Mouse (Mus musculus): ENCODE results near the gene Sufu. TPM values are rescaled to one million over a fixed set of nuclear protein-coding genes. Genes with fewer than 3 reads are reported as not detected.

The Sufu gene
- total RNA-seq, 2 experiments from 2014 or later = 7.6 to 9.1 TPM

GRCm38 (mm10) chr19:46420410-46420809 is 23.7 kb downstream of the Sufu start:
- DNase-seq = no peak
- intact Hi-C loops (cut with DNase I; ENCODE audit: low total_unique reads) = no loop called here

DNA sequence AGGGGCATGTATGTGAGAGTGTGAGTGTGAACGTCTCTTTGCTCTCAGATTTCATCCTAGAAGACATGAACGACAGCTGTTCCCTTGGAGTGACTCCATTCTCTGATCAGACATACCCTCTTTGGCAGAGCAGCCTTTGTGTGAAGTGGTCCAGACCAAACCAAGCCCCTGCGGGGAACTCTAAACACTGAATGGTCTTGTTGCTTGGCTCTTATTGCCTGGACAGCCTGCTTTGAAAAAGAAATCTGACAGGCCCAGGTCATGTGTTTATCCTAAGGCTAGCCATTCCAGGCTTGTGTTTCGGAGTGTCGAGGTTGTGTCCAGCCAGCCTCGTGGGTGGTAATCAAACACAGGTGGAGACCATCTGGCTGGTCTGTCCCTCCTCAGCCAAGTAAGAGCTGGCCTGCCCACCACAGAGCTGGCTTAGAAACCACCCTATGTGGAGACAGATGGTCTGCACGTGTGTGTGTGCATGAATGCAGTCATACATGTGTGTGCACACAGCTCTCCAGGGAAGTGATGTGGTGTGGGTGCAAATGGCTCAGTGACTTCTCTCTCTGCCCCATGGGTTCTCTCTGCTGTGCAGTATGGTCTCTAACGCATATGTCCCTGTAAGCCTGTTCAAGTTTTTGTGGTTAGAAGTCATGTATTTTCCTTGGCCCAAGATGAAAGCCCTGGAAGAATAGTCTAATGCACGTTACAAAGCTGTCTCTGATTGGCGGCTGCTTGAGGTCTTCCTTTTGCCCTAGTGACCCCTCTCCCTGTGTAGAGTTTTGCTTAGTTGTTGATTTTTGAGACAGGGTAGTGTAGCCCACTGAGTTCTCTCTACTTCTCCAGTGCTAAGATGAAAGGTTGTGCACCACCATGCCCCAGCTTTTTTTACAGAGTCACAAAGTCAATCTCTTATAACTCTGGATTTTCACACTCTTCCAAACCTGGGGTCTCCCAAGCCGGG is 26.0 kb downstream of the Sufu start:
- no peak for DNase-seq

DNA sequence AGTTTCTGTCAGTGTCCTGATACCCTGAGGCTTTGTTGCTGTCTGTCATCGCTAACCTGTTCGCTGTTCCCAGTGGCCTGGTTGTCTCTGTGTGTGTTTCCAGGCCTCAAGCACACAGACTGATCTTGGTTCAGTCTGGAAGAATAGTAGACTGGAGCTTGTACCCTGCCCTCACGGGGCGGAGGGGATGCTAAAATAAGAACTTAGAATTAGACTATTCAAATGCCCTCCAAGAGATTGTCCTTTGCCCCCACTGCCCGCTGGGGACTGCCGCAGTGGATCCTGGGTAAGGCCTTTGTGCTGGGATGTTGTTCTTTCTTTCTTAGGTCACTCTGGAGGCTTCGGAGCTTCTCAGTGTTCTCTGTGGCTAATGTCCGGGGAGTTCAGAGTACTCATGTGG is 28.6 kb downstream of the Sufu start:
- intact Hi-C loops (cut with DNase I; ENCODE audit: low total_unique reads) = no loop called here
- no peak for DNase-seq

More for the DNA sequence above, 26.0 kb downstream of the Sufu start:
- intact Hi-C loops (cut with DNase I; ENCODE audit: low total_unique reads) = no loop called here

GRCm38 (mm10) chr19:46426488-46426887 is 29.8 kb downstream of the Sufu start:
- no peak for DNase-seq
- intact Hi-C loops (cut with DNase I; ENCODE audit: low total_unique reads) = no loop called here

DNA sequence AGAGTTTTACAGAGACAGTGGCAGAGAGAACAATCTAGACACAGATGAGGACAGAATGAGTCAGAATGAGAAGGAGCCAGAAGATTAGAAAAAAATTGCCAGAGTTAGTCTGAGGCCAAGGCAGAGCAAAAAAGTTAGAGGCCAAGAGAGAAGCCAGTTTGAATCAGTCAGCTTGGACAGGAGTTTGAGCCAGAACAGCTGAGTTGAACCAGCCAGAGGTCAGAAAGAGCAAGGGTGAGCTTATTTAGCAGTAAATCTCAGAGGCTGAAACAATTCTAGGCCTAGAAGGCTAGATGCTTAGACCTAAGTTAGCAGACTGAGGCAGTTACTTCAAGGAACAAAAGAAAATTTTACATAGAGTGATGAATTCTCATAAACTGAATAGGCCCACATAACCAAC is 32.6 kb downstream of the Sufu start:
- intact Hi-C loops (cut with DNase I; ENCODE audit: low total_unique reads) = no loop called here
- DNase-seq = no peak

- intact Hi-C loops (cut with DNase I; ENCODE audit: low total_unique reads) = no loop called here
- DNase-seq = no peak
These were observed 37.0 kb downstream of the Sufu start for GRCm38 (mm10) chr19:46433712-46434111.

DNA sequence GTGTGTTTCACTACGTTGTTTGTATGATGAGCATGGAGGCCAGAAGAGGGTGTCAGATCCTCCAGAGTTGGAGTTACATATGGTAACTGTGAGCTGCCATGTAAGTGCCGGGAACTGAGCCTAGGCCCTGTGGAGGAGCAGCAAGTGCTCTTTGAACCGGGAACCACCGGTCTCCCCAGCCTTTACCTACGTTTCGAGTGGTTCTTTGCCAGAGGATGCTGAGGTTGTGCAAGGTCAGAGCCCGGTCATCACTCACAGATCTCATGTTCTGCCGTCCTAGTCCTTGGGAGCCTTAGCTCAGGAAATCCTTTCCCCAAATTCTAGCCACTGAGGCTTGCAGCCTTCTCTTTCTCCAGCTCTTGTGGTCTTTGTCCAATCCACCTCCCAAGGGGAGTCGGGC is 37.5 kb downstream of the Sufu start:
- DNase-seq = no peak
- intact Hi-C loops (cut with DNase I; ENCODE audit: low total_unique reads) = no loop called here

DNA sequence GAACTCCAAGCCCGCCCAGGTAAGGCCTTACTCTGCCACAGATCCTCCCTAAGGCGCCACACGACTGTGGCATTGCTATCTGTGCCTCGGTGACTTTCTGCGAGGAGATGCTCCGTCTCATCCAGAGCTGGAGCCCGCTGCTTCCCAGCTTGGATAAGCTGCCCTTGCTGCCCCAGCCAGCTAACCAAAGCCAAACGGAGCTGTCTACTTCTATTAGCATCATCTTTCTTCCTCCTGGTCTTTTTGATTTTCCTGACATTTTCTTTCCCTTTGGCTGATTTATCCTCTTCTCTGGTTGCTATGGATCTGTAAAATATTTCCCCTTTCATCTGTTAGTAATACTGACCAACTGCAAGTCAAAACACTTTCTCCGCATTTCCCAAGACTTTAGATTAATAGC is 37.9 kb downstream of the Sufu start:
- intact Hi-C loops (cut with DNase I; ENCODE audit: low total_unique reads) = no loop called here
- no peak for DNase-seq

GRCm38 (mm10) chr19:46435492-46435891 is 38.8 kb downstream of the Sufu start:
- intact Hi-C loops (cut with DNase I; ENCODE audit: low total_unique reads) = no loop called here
- DNase-seq = no peak

DNA sequence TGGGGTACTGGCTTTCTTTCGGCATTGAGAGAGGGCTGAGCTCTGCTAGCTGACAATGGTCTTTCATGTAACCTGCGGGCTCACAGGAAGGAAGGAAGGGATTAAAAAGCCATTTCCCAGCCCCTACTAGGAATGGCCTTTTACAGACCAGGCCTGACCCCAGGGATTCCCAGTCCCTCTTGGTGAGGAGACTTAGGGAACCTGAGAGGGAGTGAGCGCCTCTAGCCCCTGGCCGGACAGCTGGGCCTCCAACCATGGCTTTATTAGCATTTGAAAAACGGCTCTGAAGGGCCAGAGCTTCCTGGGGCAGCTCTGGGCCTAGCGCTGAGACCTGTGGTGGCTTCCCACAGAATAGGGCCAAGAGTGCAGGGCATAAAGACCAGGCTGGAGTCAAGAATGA is 46.8 kb downstream of the Sufu start:
- DNase-seq = no peak

DNA sequence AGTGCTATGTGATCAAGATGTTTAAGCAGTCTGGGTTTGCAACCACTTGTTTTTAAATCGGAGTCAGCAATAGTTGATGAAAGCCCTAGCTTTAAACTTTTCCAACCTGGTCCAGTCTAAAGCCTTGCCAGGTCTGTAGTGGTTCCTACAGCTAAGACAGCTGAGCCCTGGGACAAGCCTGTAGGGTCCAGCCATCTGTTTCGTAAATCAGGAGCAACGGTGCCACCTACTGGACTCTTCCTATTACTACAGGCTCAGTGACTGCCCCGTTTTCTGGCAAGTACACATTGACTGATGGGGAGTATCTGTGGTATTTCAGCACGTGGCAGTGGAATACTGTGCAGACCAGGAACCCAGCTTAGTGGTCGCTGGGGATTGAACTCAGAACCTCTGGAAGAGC is 47.5 kb downstream of the Sufu start:
- intact Hi-C loops (cut with DNase I; ENCODE audit: low total_unique reads) = loop anchor here (5.0 to 10.0 kb wide), 2 partner anchors 47 to 109 kb away; partner anchors contain the start of genes Actr1a, Cuedc2 and Sufu
- DNase-seq = peak; percentile 78

More for the DNA sequence above, 46.8 kb downstream of the Sufu start:
- intact Hi-C loops (cut with DNase I; ENCODE audit: low total_unique reads) = loop anchor here (5.0 to 10.0 kb wide), 2 partner anchors 46 to 109 kb away; partner anchors contain the start of genes Actr1a, Cuedc2 and Sufu

GRCm38 (mm10) chr19:46445641-46446040 is 48.9 kb downstream of the Sufu start:
- intact Hi-C loops (cut with DNase I; ENCODE audit: low total_unique reads) = loop anchor here (10.0 kb wide), 1 partner anchor 111 kb away; the partner anchor contains the start of gene Cuedc2
- DNase-seq = no peak

GRCm38 (mm10) chr19:46446436-46447020 is 49.8 kb downstream of the Sufu start:
- intact Hi-C loops (cut with DNase I; ENCODE audit: low total_unique reads) = loop anchor here (10.0 kb wide), 1 partner anchor 112 kb away; the partner anchor contains the start of gene Cuedc2

GRCm38 (mm10) chr19:46447110-46447509 is 50.4 kb downstream of the Sufu start:
- intact Hi-C loops (cut with DNase I; ENCODE audit: low total_unique reads) = loop anchor here (10.0 kb wide), 1 partner anchor 112 kb away; the partner anchor contains the start of gene Cuedc2
- DNase-seq = no peak

More at GRCm38 (mm10) chr19:46446436-46447020, 49.8 kb downstream of the Sufu start:
- no peak for DNase-seq

- intact Hi-C loops (cut with DNase I; ENCODE audit: low total_unique reads) = loop anchor here (10.0 kb wide), 1 partner anchor 113 kb away; the partner anchor contains the start of gene Cuedc2
- no peak for DNase-seq
These were observed 51.2 kb downstream of the Sufu start for GRCm38 (mm10) chr19:46447911-46448310.

DNA sequence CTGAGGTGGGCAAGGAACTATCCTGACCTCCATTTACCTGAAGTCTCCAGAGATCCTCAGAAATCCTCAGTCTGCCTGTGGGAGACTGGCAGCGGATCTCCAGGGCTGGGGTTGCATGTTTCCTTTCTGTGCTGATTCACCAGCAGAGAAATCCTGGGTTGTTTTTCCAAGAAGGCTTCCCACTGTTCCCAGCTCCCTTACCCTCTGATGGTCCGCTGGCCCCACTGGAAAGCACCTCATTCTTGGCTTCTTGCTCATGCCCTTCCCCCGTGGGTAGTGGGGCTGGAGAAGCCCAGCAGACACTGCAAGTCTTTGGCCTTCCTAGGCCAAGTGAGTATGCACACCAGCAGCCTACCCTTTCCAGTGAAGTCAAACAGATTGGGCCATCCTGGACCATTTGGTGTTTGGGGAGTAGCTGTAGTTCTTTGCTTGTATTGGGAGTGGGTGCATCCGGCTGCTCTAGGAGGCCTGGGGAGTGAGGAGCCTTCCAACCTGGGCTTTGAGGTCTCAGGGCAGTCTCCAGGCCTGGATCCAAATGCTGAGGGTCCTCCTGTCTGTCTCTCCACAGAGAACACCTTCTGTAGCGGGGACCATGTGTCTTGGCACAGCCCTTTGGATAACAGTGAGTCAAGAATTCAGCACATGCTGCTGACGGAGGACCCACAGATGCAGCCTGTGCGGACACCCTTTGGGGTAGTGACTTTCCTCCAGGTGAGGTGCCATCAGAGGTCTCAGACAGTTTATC is 52.7 kb downstream of the Sufu start:
- intact Hi-C loops (cut with DNase I; ENCODE audit: low total_unique reads) = loop anchor here (10.0 kb wide), 1 partner anchor 115 kb away; the partner anchor contains the start of gene Cuedc2
- DNase-seq = no peak

DNA sequence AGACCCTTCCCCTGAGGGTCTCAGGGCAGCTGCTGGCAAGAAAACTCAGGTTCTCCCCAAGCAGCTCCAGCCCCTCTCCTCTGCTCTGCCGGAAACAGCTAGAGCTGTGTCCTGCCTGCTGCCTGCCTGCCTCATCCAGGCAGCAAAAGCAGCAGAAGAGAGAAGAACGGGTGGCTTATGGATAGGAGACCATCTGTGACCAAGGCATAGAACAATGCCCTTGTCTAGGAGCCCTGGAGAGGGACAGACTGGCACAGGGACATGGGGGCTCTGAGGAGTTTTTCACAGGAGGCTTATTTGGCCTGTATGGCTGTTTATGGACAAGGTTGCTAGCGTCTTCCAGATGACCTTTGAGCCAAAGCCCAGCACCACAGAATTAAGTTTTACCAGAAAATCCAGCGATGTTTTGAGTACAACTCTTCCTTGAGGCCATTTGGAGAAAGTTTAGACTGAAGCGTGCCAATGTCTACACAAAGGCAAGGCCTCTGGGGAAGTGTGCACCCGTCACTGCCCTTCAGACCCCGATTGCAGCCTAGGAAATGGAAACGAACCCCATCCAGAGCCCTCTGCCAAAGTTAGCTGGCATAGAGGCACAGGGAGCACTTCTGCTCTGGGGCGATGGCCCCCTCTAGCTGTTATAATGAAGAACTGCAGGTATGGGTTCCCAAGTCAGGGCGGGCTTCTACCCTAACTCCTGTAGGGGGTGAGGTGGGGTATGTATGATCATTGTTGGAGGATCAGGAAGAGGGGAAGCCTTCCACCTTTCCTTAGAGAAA is 55.5 kb downstream of the Sufu start:
- peak; percentile 60 for DNase-seq
- intact Hi-C loops (cut with DNase I; ENCODE audit: low total_unique reads) = no loop called here

DNA sequence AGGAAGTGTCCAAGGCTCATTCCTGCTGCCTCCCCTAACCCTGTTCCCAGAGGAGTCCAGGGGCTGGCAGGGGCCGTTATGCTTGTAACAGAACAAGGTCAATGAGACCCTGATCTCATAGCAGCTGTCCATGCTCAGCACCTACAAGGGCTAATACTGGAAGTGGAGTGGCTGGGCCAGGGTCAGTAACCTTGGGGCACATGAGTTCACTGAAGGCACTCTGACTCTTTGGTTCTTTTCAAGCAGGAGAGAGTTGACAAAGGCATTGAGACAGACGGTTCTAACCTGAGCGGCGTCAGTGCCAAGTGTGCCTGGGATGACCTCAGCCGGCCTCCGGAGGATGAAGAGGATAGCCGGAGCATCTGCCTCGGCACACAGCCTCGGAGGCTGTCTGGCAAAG is 56.2 kb downstream of the Sufu start:
- intact Hi-C loops (cut with DNase I; ENCODE audit: low total_unique reads) = no loop called here
- no peak for DNase-seq

Data from gastrocnemius, postnatal 14 days (tissue).